Mouse (Mus musculus) ovary, adult 18-20 months (tissue): ENCODE results near the gene Sema3c.
"Not testable (repeated sequence)": the region's sequence is repeated elsewhere in the genome, so short reads cannot be mapped to it uniquely, and the experiment has no call there.

Source experiments
- DNase-seq: peaks from one replicate; pipeline ENCODE4 v3.0.0; 2022; ENCODE audit warnings: low spot score, mixed read lengths

The Sema3c gene

DNA sequence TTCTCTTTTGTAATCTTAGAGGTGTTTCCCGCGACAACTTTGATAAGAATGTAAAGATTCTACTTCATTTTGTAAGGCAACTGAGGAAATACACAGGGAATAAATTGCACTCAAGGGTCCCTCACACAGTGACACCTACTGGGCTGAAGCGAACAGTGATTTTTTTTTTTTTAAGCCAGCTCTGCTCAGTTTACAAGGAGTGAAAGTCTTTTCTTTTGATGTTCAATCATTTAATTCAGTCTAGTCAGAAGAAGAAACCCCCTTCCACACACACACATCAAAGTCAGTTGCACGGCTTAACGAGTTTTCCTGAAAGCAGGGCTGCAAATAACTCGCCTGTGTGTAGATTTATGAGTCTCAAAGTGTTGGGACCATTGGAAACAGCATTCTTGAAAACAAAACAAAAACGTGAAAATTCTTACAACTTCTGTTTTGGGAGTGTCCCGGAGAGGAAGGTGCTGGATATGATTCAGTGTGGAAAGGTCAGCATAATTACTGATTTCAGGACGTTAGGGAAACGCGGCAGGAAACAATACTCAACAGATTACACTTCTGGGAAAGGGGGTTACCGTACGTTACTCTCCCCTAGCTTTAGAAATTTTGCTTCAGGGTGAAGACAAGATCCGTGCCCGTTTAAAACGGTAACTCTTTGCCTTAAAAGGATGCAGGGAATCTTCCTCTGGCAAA, at the start of gene Sema3c:
TSS of gene Sema3c (plus strand) at position 588 of the 687 bp plus-strand sequence.
- no peak for DNase-seq

DNA sequence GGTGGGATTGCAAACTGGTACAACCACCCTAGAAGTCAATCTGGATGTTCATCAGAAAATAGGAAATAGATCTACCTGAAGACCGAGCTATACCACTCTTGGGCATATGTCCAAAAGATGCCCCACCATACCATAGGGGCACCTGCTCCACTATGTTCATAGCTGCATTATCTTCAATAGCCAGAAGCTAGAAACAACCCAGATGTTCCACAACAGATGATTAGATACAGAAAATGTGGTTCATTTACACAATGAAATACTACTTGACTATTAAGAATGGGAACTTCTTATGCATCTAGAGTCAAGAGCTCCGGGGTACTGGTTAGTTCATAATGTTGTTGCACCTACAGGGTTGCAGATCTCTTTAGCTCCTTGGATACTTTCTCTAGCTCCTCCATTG, 42.9 kb upstream of the Sema3c start:
- not testable (repeated sequence) for DNase-seq

DNA sequence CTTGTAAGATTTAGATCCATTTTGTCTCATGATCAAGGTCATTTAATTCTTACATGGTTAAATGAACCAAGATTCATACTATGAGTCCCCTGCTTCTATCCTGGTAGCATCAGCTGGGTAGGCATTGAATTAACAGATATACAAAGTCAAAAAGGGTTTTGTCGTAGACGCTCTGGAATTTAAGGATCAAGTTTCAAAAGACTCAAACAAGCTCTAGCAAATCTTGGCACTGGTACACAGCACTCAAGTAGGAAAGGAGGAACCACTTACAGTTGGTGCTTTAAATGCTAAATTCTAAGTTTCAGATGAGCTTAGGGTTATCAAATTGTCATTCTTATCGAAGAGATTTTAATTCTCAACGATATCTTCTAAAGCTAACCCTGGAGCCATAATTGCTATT, 30.9 kb upstream of the Sema3c start:
- DNase-seq: no peak

DNA sequence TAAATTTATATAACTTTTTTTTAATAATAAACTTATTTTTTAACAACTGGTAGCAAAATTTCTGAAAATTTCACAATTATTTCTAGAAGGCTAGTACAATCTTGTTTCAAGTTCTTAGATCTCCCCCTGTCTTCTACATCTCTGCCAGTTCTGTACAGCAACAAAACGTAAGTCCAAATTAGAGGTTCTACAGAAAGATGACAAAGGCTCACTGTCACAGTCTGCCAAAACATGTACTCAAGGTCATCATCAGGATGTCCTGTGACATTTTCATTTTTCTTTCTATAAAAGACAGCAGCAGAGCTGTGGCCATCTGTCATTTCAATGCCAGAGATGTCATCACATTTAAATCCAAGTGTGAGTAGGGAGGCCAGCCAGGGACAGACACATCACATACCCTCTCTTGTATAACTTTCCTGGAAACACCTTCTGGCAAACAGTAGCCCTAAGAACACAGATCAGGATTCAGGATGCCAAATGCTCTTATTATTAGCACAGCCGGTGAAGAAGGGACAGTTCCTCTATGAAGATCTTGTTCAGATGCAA, 29.1 kb upstream of the Sema3c start:
- DNase-seq: no peak

DNA sequence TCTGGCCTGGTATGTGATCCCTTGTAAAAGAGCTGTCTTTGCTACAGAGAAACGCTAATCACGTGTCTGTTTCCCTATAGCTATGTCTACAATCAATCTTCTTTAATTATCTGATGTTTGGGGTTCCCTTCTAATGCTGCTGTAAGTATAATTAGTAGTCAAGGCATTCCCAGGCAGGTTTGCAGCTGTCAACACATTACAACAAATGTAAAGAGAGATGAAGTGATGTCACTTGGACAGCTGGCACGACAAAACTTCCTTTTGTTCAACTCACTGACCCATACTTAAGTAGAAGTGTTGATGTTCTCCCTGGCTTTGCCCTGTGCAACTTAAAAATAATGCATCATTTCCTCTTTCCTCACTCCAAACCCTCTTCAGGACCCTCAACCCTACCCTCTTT, 22.4 kb upstream of the Sema3c start:
- DNase-seq: no peak

DNA sequence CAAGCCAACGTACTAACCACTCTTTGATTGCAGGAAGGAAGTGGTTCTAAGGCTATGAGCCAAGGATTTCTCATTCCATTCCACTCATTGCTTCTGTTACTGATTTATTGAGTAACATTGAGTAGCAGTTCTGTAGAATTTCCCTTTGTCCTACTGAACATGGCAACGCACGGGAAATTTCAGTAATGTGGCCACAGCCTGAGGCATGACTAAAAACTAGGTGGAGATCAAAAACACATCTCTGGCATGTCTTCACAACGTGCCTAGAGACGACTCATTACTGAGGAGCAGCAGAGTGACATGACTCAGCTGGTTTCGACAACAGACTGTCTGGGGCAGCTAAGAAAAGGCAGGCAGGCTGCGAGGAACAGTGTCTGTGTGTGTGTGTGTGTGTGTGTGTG, 18.0 kb upstream of the Sema3c start:
- DNase-seq: no peak

DNA sequence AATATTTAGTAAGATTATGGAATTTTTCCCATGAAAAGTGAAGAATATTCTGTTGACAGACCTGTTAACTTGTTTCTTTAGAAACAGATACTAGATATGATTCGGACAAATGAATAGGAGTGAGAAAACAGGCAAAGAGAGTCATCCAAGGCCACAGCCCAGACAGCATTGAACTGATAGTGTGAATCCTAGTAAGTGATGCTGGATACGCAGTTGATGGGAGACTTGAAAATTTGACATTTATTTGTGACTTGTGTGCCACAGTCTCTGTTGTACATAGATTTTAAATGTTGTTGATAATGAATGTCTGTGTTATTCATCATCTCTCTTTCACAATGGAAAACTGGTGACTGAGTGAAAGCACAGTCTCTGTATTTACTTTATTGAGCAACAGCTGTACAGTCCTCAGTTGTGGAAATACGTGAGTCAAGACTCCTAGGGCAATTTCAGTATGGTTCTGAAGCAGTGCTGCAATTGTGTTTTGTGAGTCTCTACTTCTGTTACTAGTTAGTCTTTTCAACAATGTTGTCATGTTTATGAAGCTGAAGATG, 17.3 kb upstream of the Sema3c start:
- no peak for DNase-seq

DNA sequence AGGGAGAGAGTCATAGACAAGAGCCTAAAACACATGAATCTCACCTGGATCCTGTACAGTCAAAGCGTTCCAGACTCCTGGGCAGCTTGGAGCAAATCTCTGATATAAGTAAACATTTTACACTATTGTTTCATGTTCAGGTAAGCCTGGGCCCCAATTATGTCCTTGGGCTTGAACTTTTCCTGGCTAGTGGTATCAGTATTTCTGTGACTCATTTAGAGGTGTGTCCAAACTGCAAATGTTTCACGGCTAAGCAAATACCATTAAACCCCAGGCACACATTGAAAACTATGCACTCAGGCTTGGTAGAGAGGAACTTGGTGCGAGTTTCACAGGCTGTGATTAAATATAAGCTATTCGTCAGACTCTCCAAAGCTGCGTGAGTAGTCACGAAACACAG, 2.5 kb upstream of the Sema3c start:
- DNase-seq: no peak

DNA sequence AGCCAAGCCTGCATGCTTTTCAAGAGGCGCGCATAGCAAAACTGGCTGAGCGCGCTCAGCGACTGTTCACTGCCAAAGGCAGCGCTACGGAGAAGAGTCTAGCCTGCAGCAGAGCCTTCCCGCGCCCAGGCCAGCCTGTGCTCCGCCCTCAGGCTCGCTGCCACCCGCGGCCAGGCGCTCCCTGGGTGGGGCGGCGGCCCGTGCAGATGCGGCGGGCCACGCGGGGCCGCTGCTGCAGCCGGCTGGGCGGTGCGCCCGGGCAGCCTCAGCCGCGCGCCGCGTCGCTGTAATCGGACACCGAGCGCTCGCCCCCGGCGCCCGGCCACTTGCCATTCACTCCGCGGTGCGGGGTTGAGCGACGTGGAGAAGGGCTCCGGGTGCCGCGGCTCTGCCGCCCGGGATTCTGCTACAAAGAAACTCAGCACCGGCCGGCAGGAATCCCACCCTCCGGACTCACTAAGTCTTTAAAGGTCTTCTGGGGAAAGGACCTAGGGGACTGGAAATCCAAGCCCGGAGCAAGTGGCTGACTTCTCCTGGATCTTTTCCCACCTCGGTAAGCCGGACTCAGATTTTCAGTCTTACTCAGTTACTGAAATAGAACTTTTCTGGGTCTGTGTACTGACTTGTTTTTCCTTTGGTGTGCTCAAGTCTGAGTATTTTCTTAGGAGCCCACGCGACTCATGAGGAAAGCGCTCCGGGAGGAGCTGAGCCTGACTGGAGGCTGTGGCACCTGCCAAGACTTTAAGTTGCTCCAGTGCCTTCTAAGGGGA, 517 bp downstream of the Sema3c start:
- DNase-seq: peak; percentile 81

DNA sequence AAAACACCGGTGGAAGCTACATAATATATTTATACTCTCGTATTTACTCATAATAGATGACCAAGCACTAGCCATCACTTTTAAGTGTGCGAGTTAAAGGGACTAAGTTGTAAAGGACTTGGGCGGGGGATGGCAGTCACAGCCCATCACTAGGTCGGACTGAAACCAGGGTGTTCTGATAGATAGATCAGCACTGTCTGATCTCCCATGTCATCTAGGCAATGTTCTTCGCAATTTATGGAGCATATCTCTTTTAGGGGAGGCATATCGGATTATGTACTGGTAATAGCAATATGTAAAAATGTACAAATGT, 1.1 kb downstream of the Sema3c start:
- DNase-seq: no peak

DNA sequence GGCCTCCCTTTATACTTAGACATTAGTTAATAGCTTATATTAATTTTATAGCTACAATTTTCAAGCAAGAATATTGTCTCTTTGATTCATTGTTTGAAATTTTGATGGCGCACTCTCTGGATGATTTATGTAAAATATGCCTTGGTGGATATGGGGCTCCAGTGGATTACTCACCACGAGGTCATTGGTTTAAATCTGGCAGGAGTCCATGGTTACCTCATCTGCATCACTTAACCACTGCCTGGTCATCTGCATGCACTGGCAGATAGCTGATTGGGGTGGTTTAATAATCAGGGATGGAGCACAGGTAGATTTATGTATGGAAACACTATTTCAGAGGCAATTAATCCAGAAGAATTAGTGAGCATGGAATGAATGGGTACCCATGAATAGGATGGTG, 2.0 kb downstream of the Sema3c start:
- DNase-seq: no peak

DNA sequence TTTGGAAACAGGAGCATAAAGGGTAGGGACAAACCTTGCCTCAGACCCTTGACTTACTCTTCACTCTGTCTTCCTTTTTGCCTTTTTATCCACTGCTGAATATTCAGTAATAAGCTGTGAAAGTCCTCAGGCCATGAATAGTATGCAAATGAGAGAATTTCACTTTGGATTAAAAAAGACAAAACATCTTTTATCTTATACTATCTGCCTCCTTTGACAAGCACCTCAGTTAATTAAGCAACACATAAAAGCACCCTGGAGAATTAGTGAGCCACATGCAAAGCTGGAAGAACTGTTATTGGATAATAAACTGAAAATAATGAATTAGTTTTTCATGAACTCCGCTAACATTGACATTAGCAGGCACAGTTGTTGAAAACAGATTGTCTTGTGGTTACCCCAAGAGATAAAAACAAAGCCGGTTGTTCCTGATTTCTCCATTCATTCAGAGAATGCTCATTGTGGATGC, 8.0 kb downstream of the Sema3c start:
- no peak for DNase-seq

DNA sequence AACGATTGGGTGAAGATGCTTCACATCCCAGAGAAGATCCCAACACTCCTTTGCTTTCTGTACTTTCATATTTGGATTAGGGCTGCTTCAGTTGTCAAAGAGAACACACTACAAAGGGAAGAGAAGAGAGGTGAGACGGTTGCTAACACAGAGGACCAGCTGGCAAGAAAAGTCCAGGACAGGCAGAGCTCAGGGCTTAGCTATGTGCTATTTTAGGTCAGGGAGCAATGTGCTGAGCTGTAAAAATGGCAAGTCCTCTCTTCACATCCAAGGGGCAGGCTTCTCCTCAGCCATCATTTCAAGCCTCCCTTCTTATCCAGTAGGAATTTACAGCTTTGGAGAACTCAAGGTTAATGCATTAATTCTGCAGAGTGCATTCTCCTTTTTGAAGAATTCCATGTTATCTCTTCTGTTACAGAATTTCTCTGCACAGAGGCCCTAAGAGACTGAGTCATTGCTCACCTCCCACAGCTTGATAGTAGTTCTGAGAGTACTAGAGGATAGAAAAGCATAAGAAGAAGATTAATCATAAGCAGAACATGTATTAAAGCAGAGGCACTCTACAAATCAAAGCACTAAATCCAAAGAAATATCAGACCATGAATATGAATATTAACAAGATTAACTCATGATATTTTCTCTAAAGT, 10.3 kb downstream of the Sema3c start:
- DNase-seq: peak; percentile 1

DNA sequence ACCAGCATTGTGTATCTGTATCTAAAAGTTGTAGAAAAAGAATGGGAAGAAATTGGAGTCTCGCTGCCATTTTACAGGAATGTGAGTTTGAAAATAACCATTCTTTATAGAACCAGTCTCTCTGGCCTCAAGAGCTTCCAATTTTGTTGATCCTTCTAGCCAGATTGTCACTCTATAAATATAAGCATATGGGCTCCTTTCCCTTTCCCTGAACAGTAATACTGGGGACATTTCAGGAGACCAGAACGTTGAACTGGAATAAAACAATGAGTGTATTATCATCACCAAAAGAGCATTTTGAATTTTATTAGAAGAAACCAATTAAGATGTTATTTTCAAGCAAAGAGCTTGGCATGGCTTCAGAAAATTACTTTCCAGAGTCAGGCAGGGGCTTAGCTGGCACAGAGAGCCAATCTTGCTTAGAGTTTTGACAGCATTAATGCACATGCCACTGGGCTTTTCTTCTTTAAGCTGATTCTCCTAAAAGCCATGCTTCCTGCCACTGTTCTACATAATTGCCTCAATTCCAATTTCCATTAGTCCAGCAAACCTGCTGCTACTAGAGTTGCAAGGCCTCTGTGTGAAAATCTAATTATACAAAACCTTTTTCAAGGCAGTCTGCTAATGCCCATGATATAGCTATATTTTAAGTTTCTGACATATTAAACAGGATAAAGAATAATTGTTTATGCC, 12.6 kb downstream of the Sema3c start:
- no peak for DNase-seq

DNA sequence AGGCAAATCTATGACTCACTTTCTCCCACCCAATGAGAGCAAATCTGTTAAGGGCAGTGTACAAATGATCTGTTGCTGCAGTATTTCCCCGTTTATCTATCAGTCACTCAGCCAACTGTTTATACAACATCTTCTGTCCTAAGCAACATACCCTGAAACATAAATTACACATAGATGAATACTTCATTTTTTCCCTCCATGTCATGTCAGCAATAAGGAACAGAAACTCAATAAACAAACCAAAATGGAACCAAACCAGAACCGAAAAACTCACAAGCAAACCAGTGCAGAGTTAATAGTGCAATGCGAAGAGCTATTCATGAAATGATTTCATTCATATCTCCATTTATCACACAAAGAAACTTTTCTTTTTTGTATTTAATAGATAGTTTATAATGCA, 17.8 kb downstream of the Sema3c start:
- DNase-seq: no peak

DNA sequence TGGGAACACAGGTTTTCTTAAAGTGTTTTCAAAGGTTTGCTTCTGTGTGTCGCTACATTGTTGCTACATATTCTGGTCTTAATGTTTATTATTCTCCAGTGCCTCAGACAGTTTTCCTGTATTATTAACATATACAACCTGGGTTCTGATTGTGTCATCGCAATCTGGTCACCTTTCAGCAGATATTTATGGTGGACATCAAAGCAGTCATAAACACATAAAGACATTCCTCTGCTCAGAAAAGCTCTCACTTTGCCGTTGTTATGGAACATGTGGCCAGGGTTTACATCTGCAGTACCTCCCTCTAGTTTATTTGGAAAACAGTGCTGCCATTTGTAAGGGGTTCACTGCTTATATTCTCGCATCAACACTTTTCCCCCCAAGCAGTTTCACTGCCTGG, 27.6 kb downstream of the Sema3c start:
- DNase-seq: no peak

DNA sequence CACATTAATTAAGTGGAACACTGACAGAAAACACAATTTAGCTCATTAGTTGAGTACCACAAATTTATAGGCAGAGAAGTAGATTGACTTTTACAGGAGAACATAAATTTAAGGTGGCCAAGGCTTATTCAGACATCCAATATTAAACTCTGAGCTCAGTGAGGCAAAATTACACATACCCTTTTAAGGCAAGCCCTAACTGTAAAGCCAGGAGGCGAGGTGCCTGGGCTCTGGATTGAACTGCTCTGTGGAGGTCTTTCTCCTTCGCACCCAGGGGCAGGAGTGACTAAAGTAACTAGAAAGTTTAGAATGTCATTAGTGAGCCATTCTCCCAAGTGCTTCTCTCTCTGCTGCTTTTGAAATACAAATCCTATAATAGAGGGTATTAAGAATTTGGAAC, 46.5 kb downstream of the Sema3c start:
- DNase-seq: no peak

DNA sequence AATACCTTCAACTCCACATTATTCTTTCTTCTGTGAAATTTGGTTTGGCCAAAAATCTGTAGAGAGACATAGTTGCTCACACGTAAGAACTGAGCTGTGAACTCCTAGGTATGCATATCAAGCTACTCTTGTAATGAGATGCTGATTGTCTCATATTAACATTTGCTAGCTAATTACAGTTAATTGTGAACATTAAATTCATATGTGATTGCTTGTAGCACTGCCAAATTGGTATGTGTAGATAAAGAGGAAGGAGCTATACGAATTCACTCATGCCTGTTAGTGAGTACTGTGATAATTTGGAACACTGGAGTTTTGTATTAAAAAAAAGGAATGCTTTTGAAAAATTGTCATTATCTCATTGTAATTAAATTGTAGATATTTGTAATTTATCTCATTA, 48.5 kb downstream of the Sema3c start:
- DNase-seq: no peak

DNA sequence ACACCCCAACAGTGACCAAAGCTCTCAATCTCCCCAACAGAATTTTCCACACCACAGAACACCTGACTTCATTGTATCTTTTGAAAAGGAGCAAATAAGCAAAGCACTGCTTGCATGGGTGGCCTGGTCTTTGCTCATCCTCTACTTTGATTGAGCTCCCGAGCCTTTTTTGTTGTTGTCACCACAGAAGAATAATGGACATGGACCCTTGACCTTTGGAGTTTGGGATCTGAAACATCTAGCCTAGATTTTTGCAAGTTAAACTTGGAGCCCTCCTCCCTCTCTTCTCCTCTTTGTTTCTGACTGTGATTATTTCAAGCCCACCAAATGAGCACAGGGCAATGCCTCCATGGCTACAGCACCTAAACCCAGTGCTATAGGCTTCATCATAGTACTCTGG, 54.5 kb downstream of the Sema3c start:
- no peak for DNase-seq

DNA sequence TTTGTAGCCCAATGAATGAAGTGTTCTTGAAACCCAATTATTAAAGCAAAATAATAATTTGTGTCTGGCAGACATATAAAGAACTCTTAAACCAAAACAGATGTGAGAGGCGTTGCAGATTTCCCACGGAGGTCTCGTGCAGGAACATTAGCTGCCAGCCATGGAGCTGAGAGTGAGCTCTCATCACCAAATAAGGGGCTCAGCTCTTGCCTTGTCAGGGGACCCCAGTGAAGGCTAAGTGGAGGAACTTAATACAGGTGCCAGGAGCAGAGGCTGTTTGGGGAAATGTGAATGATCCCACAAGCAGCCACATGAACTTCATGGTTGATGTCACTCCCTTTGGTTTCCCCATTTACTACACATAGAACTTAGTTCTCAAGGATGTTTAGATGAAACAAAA, 55.5 kb downstream of the Sema3c start:
- DNase-seq: no peak

DNA sequence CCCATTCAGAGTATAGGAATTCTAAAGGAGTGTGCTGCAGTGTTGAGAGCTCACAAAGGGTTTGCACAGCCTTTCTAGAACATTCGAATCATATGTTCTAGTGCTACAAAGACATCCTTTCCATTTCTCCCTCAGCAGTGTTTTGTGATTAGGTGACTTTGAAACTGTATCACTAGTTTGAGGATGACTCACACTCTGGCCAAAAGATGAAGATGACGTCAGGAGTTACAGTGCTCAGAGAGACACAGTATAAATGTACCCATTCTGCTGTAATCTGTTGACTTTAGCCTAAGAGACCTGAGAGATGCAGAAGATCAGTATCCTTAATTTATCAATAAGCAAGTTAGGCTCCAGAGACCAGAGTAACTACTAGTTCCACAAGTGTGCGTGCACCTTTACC, 65.4 kb downstream of the Sema3c start:
- no peak for DNase-seq

DNA sequence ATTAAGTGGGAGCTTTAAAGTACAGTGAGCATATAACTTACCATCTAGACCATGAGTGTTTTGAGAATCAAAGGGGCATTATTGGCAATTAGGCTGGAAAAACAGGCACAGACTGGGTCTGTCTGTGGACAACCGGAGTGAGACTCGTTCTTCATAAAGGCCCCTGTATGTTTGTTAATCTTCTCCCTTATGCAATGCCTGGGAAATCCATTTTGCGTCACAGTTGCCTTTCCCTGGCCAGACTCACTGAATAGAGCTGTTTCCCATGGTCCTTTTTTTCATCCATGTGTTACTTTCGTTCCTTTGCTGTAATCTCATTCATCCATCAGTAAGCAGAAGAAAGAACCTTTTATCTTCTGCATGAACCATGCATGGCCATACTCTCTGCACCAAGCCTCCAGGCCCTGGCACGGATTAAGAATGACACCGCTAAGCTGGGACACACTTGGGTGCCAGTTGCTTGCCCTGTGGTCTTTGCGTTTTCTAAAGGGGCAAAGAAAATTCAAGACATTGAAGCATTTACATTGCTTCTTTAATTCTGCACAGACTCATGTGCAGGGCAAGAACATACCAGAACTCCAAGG, 73.7 kb downstream of the Sema3c start:
- no peak for DNase-seq
